Mouse (Mus musculus) gastrocnemius, adult 2 months (tissue): ENCODE results near the gene S100a11. TPM values are rescaled to one million over a fixed set of nuclear protein-coding genes. Genes with fewer than 3 reads are reported as not detected.

Experiments
- DNase-seq: peaks from one replicate; pipeline ENCODE4 v3.0.0; 2022
- H3K27ac ChIP-seq: fragments of 200-600 bp; 2 replicates; pipeline ENCODE4 v1.8.1; 2022; ENCODE audit warnings: mild to moderate bottlenecking
- H3K4me3 ChIP-seq: fragments of 200-600 bp; 2 replicates; pipeline ENCODE4 v1.8.1; 2022; ENCODE audit warnings: mild to moderate bottlenecking, moderate library complexity
- CTCF ChIP-seq: fragments of 200-600 bp; IDR thresholded peaks from 2 replicates; pipeline ENCODE4 v1.8.1; 2022; ENCODE audit warnings: antibody characterized with exemption, mild to moderate bottlenecking, moderate library complexity
- intact Hi-C: fragments of 180-260 bp; cut with DNase I; formaldehyde crosslinking; loops from one replicate; pipeline ENCODE4 v1.15.1; 2025
- total RNA-seq, 2 experiments: library from RNA; stranded (reverse); gene quantifications; 2 replicates each; pipeline ENCODE4 v1.2.3; 2021

The S100a11 gene
- total RNA-seq, 2 experiments from 2014 or later, result 27.0 to 48.3 TPM

DNA sequence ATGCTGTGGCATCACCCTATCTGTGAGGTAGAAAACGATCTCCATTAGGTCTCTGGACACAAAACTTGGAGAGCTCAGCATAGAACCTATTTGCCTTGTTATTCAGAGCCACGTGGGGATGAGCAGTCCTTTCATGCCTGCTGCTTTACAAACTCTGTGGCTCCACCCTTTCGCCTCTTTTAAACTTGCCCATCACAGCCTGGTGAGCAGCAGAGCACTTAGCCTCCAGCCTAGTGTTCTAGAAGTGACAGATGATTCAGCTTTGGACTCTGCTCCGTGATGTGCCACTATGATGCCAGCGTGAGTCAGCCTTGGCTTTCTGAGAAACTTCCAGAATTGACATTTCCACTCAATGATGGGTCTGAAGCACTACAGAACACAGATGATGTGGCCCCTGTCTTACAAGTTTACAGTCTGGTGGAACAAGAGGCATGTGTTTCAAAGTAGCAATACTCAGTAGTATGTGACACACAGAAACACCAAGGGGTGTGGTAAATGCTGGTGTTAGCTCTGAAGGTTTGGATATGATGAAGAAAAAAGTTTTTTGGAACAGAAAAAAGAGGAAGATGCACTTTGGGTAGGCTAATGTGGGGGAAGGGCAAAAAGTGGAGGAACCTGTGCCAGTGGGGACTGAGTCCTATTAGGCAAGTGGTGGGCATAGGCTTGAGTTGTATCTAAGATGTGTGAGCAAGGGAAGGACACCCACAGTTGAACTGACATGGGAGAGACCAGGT is 51.9 kb downstream of the S100a11 start:
- intact Hi-C loops, result no loop called here
- TF ChIP-seq CTCF, result no peak
- Histone ChIP-seq H3K27ac (no peak overlapping the region), H3K4me3 (no peak overlapping the region)
- DNase-seq, result no peak

Other genes starting within 250 kb of the S100a11 start
- not detected for gene Flg, start 247.0 kb upstream of the S100a11 start, total RNA-seq
- not detected for gene Hrnr, start 200.7 kb upstream of the S100a11 start, total RNA-seq
- not detected for gene Rptn, start 126.8 kb upstream of the S100a11 start, total RNA-seq
- gene Tchh, start 78.2 kb upstream of the S100a11 start, total RNA-seq, result not detected
- not detected for gene Tchhl1, start 51.7 kb upstream of the S100a11 start, total RNA-seq
- 10 to 100 TPM; 29.0 to 61.7 TPM for gene S100a10, start 34.6 kb downstream of the S100a11 start, total RNA-seq
- not detected for gene Tdpoz2, start 132.2 kb downstream of the S100a11 start, total RNA-seq
- gene Tdpoz1, start 155.8 kb downstream of the S100a11 start, total RNA-seq, result not detected
- not detected for gene Gm37596, start 172.6 kb downstream of the S100a11 start, total RNA-seq